Mouse (Mus musculus) central nervous system, embryonic 11.5 days (tissue): ENCODE measurements around the gene Ugt2a1. TPM values are rescaled to one million over a fixed set of nuclear protein-coding genes. Genes with fewer than 3 reads are reported as not detected.

Experiments used
- polyA plus RNA-seq: library from polyadenylated mRNA; depleted of rRNA; stranded (reverse); fragments of >200 nt; gene quantifications from 2 replicates; pipeline ENCODE4 v1.2.3, GENCODE M21; 2012; rRNA removed

Ugt2a1 gene
- polyA plus RNA-seq, result 0.06 TPM in 1 of 2 replicates, not detected in the other

GRCm38 (mm10) chr5:87490771-87491170 lies at the start of gene Ugt2a1:
Gene Ugt2a1, minus strand, starts transcription at chr5:87490871.

GRCm38 (mm10) chr5:87538111-87538510 lies 47.4 kb upstream of the Ugt2a1 start, which contains the start of gene Sult1b1:
Gene Sult1b1, minus strand, starts transcription at chr5:87538195.

GRCm38 (mm10) chr5:87486706-87487105 lies 4.0 kb downstream of the Ugt2a1 start, which contains the start of gene Gm43638:
Gene Gm43638, minus strand, starts transcription at chr5:87486806.

GRCm38 (mm10) chr5:87482160-87482559 lies 8.5 kb downstream of the Ugt2a1 start, which contains the start of gene Ugt2a2:
Gene Ugt2a2, minus strand, starts transcription at chr5:87482260.

GRCm38 (mm10) chr5:87424041-87424440 lies 66.6 kb downstream of the Ugt2a1 start, which contains the start of gene Ugt2b38:
Gene Ugt2b38, minus strand, starts transcription at chr5:87424203.

Other genes starting within 250 kb of the Ugt2a1 start
- gene Ugt2b37, start 236.1 kb downstream of the Ugt2a1 start, polyA plus RNA-seq, result not detected in 2 replicates
- gene Ugt2a3, start 153.7 kb downstream of the Ugt2a1 start, polyA plus RNA-seq, result not detected in 2 replicates
- gene Ugt2b38, start 66.7 kb downstream of the Ugt2a1 start, polyA plus RNA-seq, result not detected in 2 replicates
- gene Ugt2a2, start 8.6 kb downstream of the Ugt2a1 start, polyA plus RNA-seq, result 0.01 TPM in 1 of 2 replicates, not detected in the other
- gene Gm43638, start 4.1 kb downstream of the Ugt2a1 start, polyA plus RNA-seq, result not detected in 2 replicates
- 0.02 TPM in 1 of 2 replicates, not detected in the other for gene Sult1b1, start 47.3 kb upstream of the Ugt2a1 start, polyA plus RNA-seq
- gene Sult1d1, start 78.2 kb upstream of the Ugt2a1 start, polyA plus RNA-seq, result 0.02 and 0.06 TPM in 2 replicates
- 0.12 and 0.25 TPM in 2 replicates for gene Sult1e1, start 100.7 kb upstream of the Ugt2a1 start, polyA plus RNA-seq
- gene Csn1s1, start 175.3 kb upstream of the Ugt2a1 start, polyA plus RNA-seq, result not detected in 2 replicates
- gene Csn2, start 208.8 kb upstream of the Ugt2a1 start, polyA plus RNA-seq, result not detected in 2 replicates